Mouse (Mus musculus): ENCODE data around the gene Lasp1. TPM values are rescaled to one million over a fixed set of nuclear protein-coding genes. Genes with fewer than 3 reads are reported as not detected.
A peak's percentile ranks its signal among the peaks of the same experiment; 100 is the strongest.

Lasp1 gene
- polyA plus RNA-seq, 1 experiment from 2014 or later = 77.6 TPM

GRCm38 (mm10) chr11:97775808-97776496, 22.8 kb upstream of the Lasp1 start, which contains the start of gene 1700001P01Rik:
1700001P01Rik (minus strand) TSS chr11:97775918.
- DNase-seq (ENCODE audit: low spot score) (no peak), ATAC-seq (no peak)
- peaks cover 8% of the 10 kb centered on the region for H3K4me1 ChIP-seq (ENCODE audit: control insufficient read depth, insufficient read depth, low read length)
- WGBS = 40% methylated on average over 17 of the region's 17 CpGs
- no peaks in the 10 kb centered on the region for H3K27me3 ChIP-seq (replicated peaks; ENCODE audit: control insufficient read depth, insufficient read depth, low read length)
- no peak within 1 kb of the TSS for H3K4me2 ChIP-seq (ENCODE audit: low read length)
- H3K36me3 ChIP-seq (ENCODE audit: control insufficient read depth, insufficient read depth, low read length) = peaks cover 61% of the 10 kb centered on the region
- H3K9ac ChIP-seq (ENCODE audit: low read length) = peak within 1 kb of the TSS; percentile 13; the same call in 1 of the 2 replicates
- no peak within 1 kb of the TSS; the same call in 1 of the 2 replicates for H3K27ac ChIP-seq (ENCODE audit: low read depth, low read length)
- no peak within 1 kb of the TSS for H3K4me3 ChIP-seq (ENCODE audit: low read depth, low read length)
- no peaks in the 10 kb centered on the region for H3K9me3 ChIP-seq (replicated peaks; ENCODE audit: control insufficient read depth, low read length)

- DNase-seq (ENCODE audit: low spot score) (no peak), ATAC-seq (no peak)
- H3K27me3 ChIP-seq (replicated peaks; ENCODE audit: control insufficient read depth, insufficient read depth, low read length) = no peaks in the 10 kb centered on the region
- H3K27ac ChIP-seq (ENCODE audit: low read depth, low read length) = no peak overlapping the region
- no peaks in the 10 kb centered on the region for H3K9me3 ChIP-seq (replicated peaks; ENCODE audit: control insufficient read depth, low read length)
- no peak overlapping the region for H3K4me2 ChIP-seq (ENCODE audit: low read length)
- no peak overlapping the region for H3K4me3 ChIP-seq (ENCODE audit: low read depth, low read length)
- 60% methylated on average over 5 of the region's 5 CpGs for WGBS
- H3K36me3 ChIP-seq (ENCODE audit: control insufficient read depth, insufficient read depth, low read length) = peaks cover 63% of the 10 kb centered on the region
- peaks cover 10% of the 10 kb centered on the region for H3K4me1 ChIP-seq (ENCODE audit: control insufficient read depth, insufficient read depth, low read length)
- no peak overlapping the region for H3K9ac ChIP-seq (ENCODE audit: low read length)
Measured at GRCm38 (mm10) chr11:97776497-97777128, 22.2 kb upstream of the Lasp1 start.

- no peak overlapping the region for H3K4me2 ChIP-seq (ENCODE audit: low read length)
- H3K9ac ChIP-seq (ENCODE audit: low read length) = no peak overlapping the region
- peaks cover 10% of the 10 kb centered on the region for H3K4me1 ChIP-seq (ENCODE audit: control insufficient read depth, insufficient read depth, low read length)
- peaks cover 63% of the 10 kb centered on the region for H3K36me3 ChIP-seq (ENCODE audit: control insufficient read depth, insufficient read depth, low read length)
- H3K27ac ChIP-seq (ENCODE audit: low read depth, low read length) = no peak overlapping the region
- WGBS = 42% methylated on average over 2 of the region's 2 CpGs
- no peaks in the 10 kb centered on the region for H3K27me3 ChIP-seq (replicated peaks; ENCODE audit: control insufficient read depth, insufficient read depth, low read length)
- H3K4me3 ChIP-seq (ENCODE audit: low read depth, low read length) = no peak overlapping the region
- DNase-seq (ENCODE audit: low spot score) (peak; percentile 52), ATAC-seq (no peak)
- H3K9me3 ChIP-seq (replicated peaks; ENCODE audit: control insufficient read depth, low read length) = no peaks in the 10 kb centered on the region
Measured at GRCm38 (mm10) chr11:97777129-97777529, 21.7 kb upstream of the Lasp1 start.

GRCm38 (mm10) chr11:97778918-97779317, 19.9 kb upstream of the Lasp1 start:
- Histone ChIP-seq H3K36me3 (ENCODE audit: control insufficient read depth, insufficient read depth, low read length) (peaks cover 63% of the 10 kb centered on the region), H3K4me2 (ENCODE audit: low read length) (no peak overlapping the region), H3K4me3 (ENCODE audit: low read depth, low read length) (no peak overlapping the region), H3K4me1 (ENCODE audit: control insufficient read depth, insufficient read depth, low read length) (peaks cover 10% of the 10 kb centered on the region), H3K27me3 (replicated peaks; ENCODE audit: control insufficient read depth, insufficient read depth, low read length) (no peaks in the 10 kb centered on the region), H3K27ac (ENCODE audit: low read depth, low read length) (no peak overlapping the region), H3K9me3 (replicated peaks; ENCODE audit: control insufficient read depth, low read length) (no peaks in the 10 kb centered on the region), H3K9ac (ENCODE audit: low read length) (no peak overlapping the region)
- 93% methylated on average over 1 of the region's 1 CpGs for WGBS
- no peak for ATAC-seq
- DNase-seq (ENCODE audit: low spot score) = no peak

DNA sequence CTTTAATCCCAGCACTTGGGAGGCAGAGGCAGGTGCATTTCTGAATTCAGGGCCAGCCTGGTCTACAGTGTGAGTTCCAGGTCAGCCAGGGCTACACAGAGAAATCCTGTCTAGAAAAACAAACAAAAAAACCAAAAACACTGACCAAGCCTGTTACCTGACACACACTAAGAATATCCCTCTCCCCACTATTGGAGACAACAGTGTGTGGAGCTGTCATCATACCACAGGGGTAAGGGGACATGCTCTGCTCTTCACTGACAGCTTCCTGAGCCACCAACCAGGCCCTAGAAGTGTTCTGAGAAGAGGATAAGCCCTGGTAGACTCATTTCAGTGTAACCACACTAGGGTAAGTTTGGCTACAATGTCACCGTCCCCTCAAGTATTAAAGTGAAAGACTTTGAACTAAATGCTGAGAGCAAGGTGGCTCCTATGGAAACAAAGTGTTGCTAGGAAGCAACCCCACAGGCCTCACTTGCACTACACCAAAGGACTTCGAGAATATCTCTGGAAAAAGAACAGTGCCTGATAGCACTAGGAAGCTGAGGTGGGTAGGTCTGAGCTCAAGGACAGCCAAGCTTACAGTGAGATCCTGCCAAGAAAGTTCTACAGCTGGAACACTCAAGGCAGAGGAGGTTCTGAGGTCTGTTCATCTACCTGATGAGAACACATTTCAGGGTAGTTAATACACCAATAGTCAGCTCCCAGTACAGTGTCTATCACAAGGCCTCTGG, 18.7 kb upstream of the Lasp1 start:
- H3K27ac ChIP-seq (ENCODE audit: low read depth, low read length) = no peak overlapping the region
- H3K4me1 ChIP-seq (ENCODE audit: control insufficient read depth, insufficient read depth, low read length) = peaks cover 10% of the 10 kb centered on the region
- peaks cover 57% of the 10 kb centered on the region for H3K36me3 ChIP-seq (ENCODE audit: control insufficient read depth, insufficient read depth, low read length)
- H3K4me3 ChIP-seq (ENCODE audit: low read depth, low read length) = peak overlapping the region; percentile 93; the same call in 1 of the 2 replicates
- H3K9ac ChIP-seq (ENCODE audit: low read length) = peak overlapping the region; percentile 95; the same call in 1 of the 2 replicates
- no peaks in the 10 kb centered on the region for H3K27me3 ChIP-seq (replicated peaks; ENCODE audit: control insufficient read depth, insufficient read depth, low read length)
- DNase-seq (ENCODE audit: low spot score) (no peak), ATAC-seq (no peak)
- no peaks in the 10 kb centered on the region for H3K9me3 ChIP-seq (replicated peaks; ENCODE audit: control insufficient read depth, low read length)
- H3K4me2 ChIP-seq (ENCODE audit: low read length) = peak overlapping the region; percentile 83
- 79% methylated on average over 2 of the region's 2 CpGs for WGBS

DNA sequence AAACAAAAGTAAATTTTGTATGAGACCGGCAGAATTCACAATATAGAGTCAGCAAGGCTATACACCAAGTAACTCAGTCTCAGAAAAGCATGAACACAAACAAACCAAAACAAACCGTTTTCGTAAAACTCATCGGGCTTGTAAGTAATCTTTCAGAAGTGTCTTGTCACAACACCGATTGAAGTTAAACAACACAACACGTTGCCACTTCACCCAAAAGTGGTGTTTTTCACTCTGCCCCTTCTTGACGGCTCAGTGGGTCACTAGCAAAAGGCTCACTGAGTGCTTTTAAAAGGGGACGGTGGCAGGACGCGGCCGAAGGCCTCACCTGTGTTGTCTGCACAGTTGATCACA, 17.3 kb upstream of the Lasp1 start:
- H3K9ac ChIP-seq (ENCODE audit: low read length) = peak overlapping the region; percentile 95
- H3K4me2 ChIP-seq (ENCODE audit: low read length) = peak overlapping the region; percentile 83
- peak overlapping the region; percentile 93 for H3K4me3 ChIP-seq (ENCODE audit: low read depth, low read length)
- no peak for ATAC-seq
- DNase-seq (ENCODE audit: low spot score) = no peak
- peaks cover 10% of the 10 kb centered on the region for H3K4me1 ChIP-seq (ENCODE audit: control insufficient read depth, insufficient read depth, low read length)
- H3K36me3 ChIP-seq (ENCODE audit: control insufficient read depth, insufficient read depth, low read length) = peaks cover 45% of the 10 kb centered on the region
- WGBS = 2% methylated on average over 11 of the region's 11 CpGs
- 0 out of 2 replicates have a peak overlapping the region, but pooled peaks have one; percentile 92 for H3K27ac ChIP-seq (ENCODE audit: low read depth, low read length)
- H3K27me3 ChIP-seq (replicated peaks; ENCODE audit: control insufficient read depth, insufficient read depth, low read length) = no peaks in the 10 kb centered on the region
- no peaks in the 10 kb centered on the region for H3K9me3 ChIP-seq (replicated peaks; ENCODE audit: control insufficient read depth, low read length)

GRCm38 (mm10) chr11:97781832-97782563, 16.8 kb upstream of the Lasp1 start, which contains the start of gene Rpl23:
Rpl23 (minus strand) TSS chr11:97782437.
- no peaks in the 10 kb centered on the region for H3K9me3 ChIP-seq (replicated peaks; ENCODE audit: control insufficient read depth, low read length)
- DNase-seq (ENCODE audit: low spot score) (peak; percentile 99), ATAC-seq (peak; percentile 97)
- no peaks in the 10 kb centered on the region for H3K27me3 ChIP-seq (replicated peaks; ENCODE audit: control insufficient read depth, insufficient read depth, low read length)
- peaks cover 10% of the 10 kb centered on the region for H3K4me1 ChIP-seq (ENCODE audit: control insufficient read depth, insufficient read depth, low read length)
- peak within 1 kb of the TSS; percentile 95 for H3K9ac ChIP-seq (ENCODE audit: low read length)
- peak within 1 kb of the TSS; percentile 92 for H3K27ac ChIP-seq (ENCODE audit: low read depth, low read length)
- H3K4me3 ChIP-seq (ENCODE audit: low read depth, low read length) = peak within 1 kb of the TSS; percentile 93
- H3K36me3 ChIP-seq (ENCODE audit: control insufficient read depth, insufficient read depth, low read length) = peaks cover 39% of the 10 kb centered on the region
- H3K4me2 ChIP-seq (ENCODE audit: low read length) = peak within 1 kb of the TSS; percentile 83
- WGBS = under 1% methylated on average over 67 of the region's 67 CpGs

GRCm38 (mm10) chr11:97782564-97782895, 16.3 kb upstream of the Lasp1 start:
- no peaks in the 10 kb centered on the region for H3K27me3 ChIP-seq (replicated peaks; ENCODE audit: control insufficient read depth, insufficient read depth, low read length)
- H3K4me2 ChIP-seq (ENCODE audit: low read length) = peak overlapping the region; percentile 50
- H3K9ac ChIP-seq (ENCODE audit: low read length) = peak overlapping the region; percentile 78
- peak overlapping the region; percentile 93 for H3K4me3 ChIP-seq (ENCODE audit: low read depth, low read length)
- no peak for ATAC-seq
- peaks cover 34% of the 10 kb centered on the region for H3K36me3 ChIP-seq (ENCODE audit: control insufficient read depth, insufficient read depth, low read length)
- peak overlapping the region; percentile 29; the same call in 1 of the 2 replicates for H3K27ac ChIP-seq (ENCODE audit: low read depth, low read length)
- no peak for DNase-seq (ENCODE audit: low spot score)
- H3K9me3 ChIP-seq (replicated peaks; ENCODE audit: control insufficient read depth, low read length) = no peaks in the 10 kb centered on the region
- H3K4me1 ChIP-seq (ENCODE audit: control insufficient read depth, insufficient read depth, low read length) = peaks cover 10% of the 10 kb centered on the region
- WGBS = under 1% methylated on average over 10 of the region's 10 CpGs

Measured in forebrain, embryonic 14.5 days (tissue).